Mouse (Mus musculus): Measurements from ENCODE around the gene Poc1a. TPM values are rescaled to one million over a fixed set of nuclear protein-coding genes. Genes with fewer than 3 reads are reported as not detected.

The Poc1a gene
- total and polyA plus RNA-seq, 3 experiments = 24.5 to 46.7 (median 31.9) TPM

DNA sequence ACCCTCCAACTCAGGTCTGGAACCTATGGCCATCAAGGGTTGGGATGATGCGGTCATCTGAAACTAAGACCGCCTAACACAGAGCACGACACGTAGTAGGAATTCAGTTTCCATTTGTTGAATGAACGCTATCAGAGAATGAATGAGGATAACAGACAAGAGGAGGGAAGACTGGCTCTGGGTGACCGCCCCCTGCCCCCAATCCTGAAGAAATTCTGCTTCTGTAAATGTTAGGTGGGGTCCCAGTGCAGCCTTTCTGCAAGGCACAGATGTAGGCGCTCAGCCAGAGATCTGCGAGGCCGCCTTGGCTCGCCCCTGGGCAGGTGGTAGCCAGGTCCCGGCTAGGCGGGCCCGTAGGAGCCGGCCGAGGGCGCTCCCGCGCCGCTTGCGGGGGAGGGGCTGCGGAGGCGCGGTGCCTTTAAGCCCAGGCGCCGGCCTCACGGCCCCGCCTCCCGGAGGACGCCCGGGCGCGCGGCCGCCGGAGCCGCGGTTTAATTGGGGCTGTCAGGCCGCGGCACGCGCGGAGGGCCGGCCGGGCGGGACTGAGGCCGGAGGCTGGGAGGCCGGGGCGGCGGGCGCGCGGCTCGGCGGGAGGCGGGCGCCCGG lies 87.4 kb downstream of the Poc1a start, which contains the start of gene Dusp7 (continued):
- TF ChIP-seq BHLHE40 (IDR thresholded peaks at IDR 0.05; ENCODE audit: low read depth, low read length) = peak; percentile 65

GRCm38 (mm10) chr9:106368831-106369501 lies 88.1 kb downstream of the Poc1a start:
- peaks cover 9 to 29% of the 10 kb centered on the region in 2 experiments for H3K36me3 ChIP-seq (replicated peaks in 1 of 2; ENCODE audit: control insufficient read depth in 1 of 2, insufficient read depth in 1 of 2, low read length in 1 of 2)
- H3K9ac ChIP-seq (ENCODE audit: insufficient read depth, low read depth) = peak overlapping the region; percentile 81
- H3K4me3 ChIP-seq (replicated peaks in 1 of 3; ENCODE audit: low read depth in 2 of 3, low read length in 2 of 3, poor library complexity in 1 of 3) = peak overlapping the region; percentile 65 to 87 (median 78)
- H3K9me3 ChIP-seq (replicated peaks; ENCODE audit: low read length) = no peaks in the 10 kb centered on the region
- H3K4me2 ChIP-seq (ENCODE audit: insufficient read depth, low read depth, poor library complexity, severe bottlenecking) = peak overlapping the region; percentile 80
- dilution Hi-C loops (cut with MboI; ENCODE audit: extremely low pct_ligation_motif_present, extremely low pct_unique_long_range_greater_than_20kb, low sequenced_read_pairs) (no loop called here), in situ Hi-C loops (cut with MboI; ENCODE audit: low pct_ligation_motif_present, low pct_unique_long_range_greater_than_20kb, low sequenced_read_pairs) (loop anchor here (5.0 kb wide), 1 partner anchor 43 kb away; no protein-coding TSS in a partner anchor)
- no peak for TF ChIP-seq ZC3H11A (IDR thresholded peaks at IDR 0.05; ENCODE audit: low read depth, low read length)
- peak; percentile 36 for TF ChIP-seq MXI1 (IDR thresholded peaks at IDR 0.05; ENCODE audit: low read depth, low read length)
- TF ChIP-seq JUN (IDR thresholded peaks at IDR 0.05; ENCODE audit: insufficient read depth, low read depth, low read length) = no peak
- TF ChIP-seq SMC3 (IDR thresholded peaks at IDR 0.05; ENCODE audit: low read depth, low read length) = peak; percentile 35
- TF ChIP-seq ETS1 (conservative IDR thresholded peaks at IDR 0.05; ENCODE audit: low read depth, low read length) = no peak
- TF ChIP-seq TCF12 (IDR thresholded peaks at IDR 0.05; ENCODE audit: low read depth, low read length) = 0 out of 2 replicates have a peak, but pooled peaks have one; percentile 25
- peak in 1 of 2 experiments; percentile 49; a peak in 2 of 4 replicates for TF ChIP-seq CTCF (conservative IDR thresholded peaks at IDR 0.05 in 1 of 2, IDR thresholded peaks at IDR 0.05 in 1 of 2; ENCODE audit: low read depth in 2 of 2, low read length in 2 of 2)
- TF ChIP-seq RAD21 (IDR thresholded peaks at IDR 0.05; ENCODE audit: low read depth, low read length) = peak; percentile 46
- peak; percentile 49 for TF ChIP-seq SIN3A (IDR thresholded peaks at IDR 0.05; ENCODE audit: low read length)
- TF ChIP-seq USF2 (conservative IDR thresholded peaks at IDR 0.05; ENCODE audit: low read depth, low read length) = no peak
- TF ChIP-seq ZKSCAN1 (IDR thresholded peaks at IDR 0.05; ENCODE audit: borderline replicate concordance, low read depth, low read length) = no peak
- 0 out of 2 replicates have a peak, but pooled peaks have one; percentile 8 for TF ChIP-seq UBTF (IDR thresholded peaks at IDR 0.05; ENCODE audit: low read depth, low read length)
- no peak for TF ChIP-seq CHD2 (IDR thresholded peaks at IDR 0.05; ENCODE audit: low read length)
- H3K4me1 ChIP-seq (ENCODE audit: control insufficient read depth in 1 of 2, insufficient read depth in 2 of 2) = peaks cover 28 to 56% of the 10 kb centered on the region in 2 experiments
- H3K79me2 ChIP-seq (replicated peaks; ENCODE audit: control insufficient read depth, extremely low read depth, insufficient read depth, poor library complexity, severe bottlenecking) = peaks cover 11% of the 10 kb centered on the region; the same call in 1 of the 2 replicates
- H3K27ac ChIP-seq (ENCODE audit: insufficient read depth, low read depth) = peak overlapping the region; percentile 31
- DNase-seq (ENCODE audit: extremely low read depth) = peak; percentile 48
- H3K27me3 ChIP-seq (replicated peaks) = peaks cover 4% of the 10 kb centered on the region

GRCm38 (mm10) chr9:106369801-106370485 lies 89.1 kb downstream of the Poc1a start:
- dilution Hi-C loops (cut with MboI; ENCODE audit: extremely low pct_ligation_motif_present, extremely low pct_unique_long_range_greater_than_20kb, low sequenced_read_pairs) = no loop called here
- H3K9ac ChIP-seq (ENCODE audit: insufficient read depth, low read depth) = peak overlapping the region; percentile 81
- TF ChIP-seq PAX5 (IDR thresholded peaks at IDR 0.05; ENCODE audit: low read length) (no peak), JUND (conservative IDR thresholded peaks at IDR 0.05; ENCODE audit: low read depth, low read length) (no peak), POLR2A (IDR thresholded peaks at IDR 0.05; ENCODE audit: low read depth, low read length) (no peak), POLR2AphosphoS2 (IDR thresholded peaks at IDR 0.05; ENCODE audit: low read depth, low read length) (no peak), CTCF (conservative IDR thresholded peaks at IDR 0.05 in 1 of 2, IDR thresholded peaks at IDR 0.05 in 1 of 2; ENCODE audit: low read depth in 2 of 2, low read length in 2 of 2) (no peak)
- peaks cover 28 to 56% of the 10 kb centered on the region in 2 experiments for H3K4me1 ChIP-seq (ENCODE audit: control insufficient read depth in 1 of 2, insufficient read depth in 2 of 2)
- H3K27ac ChIP-seq (ENCODE audit: insufficient read depth, low read depth) = no peak overlapping the region
- DNase-seq (ENCODE audit: extremely low read depth) = no peak
- peaks cover 14 to 36% of the 10 kb centered on the region in 2 experiments for H3K36me3 ChIP-seq (replicated peaks in 1 of 2; ENCODE audit: control insufficient read depth in 1 of 2, insufficient read depth in 1 of 2, low read length in 1 of 2)
- H3K9me3 ChIP-seq (replicated peaks; ENCODE audit: low read length) = no peaks in the 10 kb centered on the region
- H3K4me2 ChIP-seq (ENCODE audit: insufficient read depth, low read depth, poor library complexity, severe bottlenecking) = peak overlapping the region; percentile 80
- in situ Hi-C loops (cut with MboI; ENCODE audit: low pct_ligation_motif_present, low pct_unique_long_range_greater_than_20kb, low sequenced_read_pairs) = loop anchor here (5.0 kb wide), 1 partner anchor 42 kb away; no protein-coding TSS in a partner anchor
- H3K79me2 ChIP-seq (replicated peaks; ENCODE audit: control insufficient read depth, extremely low read depth, insufficient read depth, poor library complexity, severe bottlenecking) = peaks cover 11% of the 10 kb centered on the region; the same call in 1 of the 2 replicates
- H3K27me3 ChIP-seq (replicated peaks) = peaks cover 4% of the 10 kb centered on the region
- peak overlapping the region; percentile 65 to 87 (median 78) for H3K4me3 ChIP-seq (replicated peaks in 1 of 3; ENCODE audit: low read depth in 2 of 3, low read length in 2 of 3, poor library complexity in 1 of 3)
